Mouse (Mus musculus) heart, embryonic 12.5 days (tissue): ENCODE measurements around the gene Nap1l4. TPM values are rescaled to one million over a fixed set of nuclear protein-coding genes. Genes with fewer than 3 reads are reported as not detected.

Experiments
- ATAC-seq: fragments of 200-750 bp; cut with Nextera tagmentation; 2 replicates; pipeline ENCODE4 v1.8.0; 2017; ENCODE audit warnings: moderate TSS enrichment, moderate library complexity; ENCODE audit not compliant: insufficient number of reproducible peaks, low FRiP score
- H3K27ac ChIP-seq: fragments of 300-500 bp; sonication (generic); 2 replicates; pipeline ENCODE4 v1.5.1; 2016; ENCODE audit warnings: mild to moderate bottlenecking, moderate library complexity; ENCODE audit not compliant: poor library complexity, severe bottlenecking
- H3K27me3 ChIP-seq: fragments of 300-500 bp; sonication (generic); replicated peaks from 2 replicates; pipeline ENCODE4 v1.6.1; 2016; ENCODE audit warnings: mild to moderate bottlenecking, moderate library complexity
- H3K36me3 ChIP-seq: fragments of 300-500 bp; sonication (generic); 2 replicates; pipeline ENCODE4 v1.6.1; 2016; ENCODE audit warnings: mild to moderate bottlenecking, moderate library complexity
- H3K4me1 ChIP-seq: fragments of 300-500 bp; sonication (generic); replicated peaks from 2 replicates; pipeline ENCODE4 v1.6.1; 2016; ENCODE audit warnings: mild to moderate bottlenecking
- H3K4me2 ChIP-seq: fragments of 300-500 bp; sonication (generic); 2 replicates; pipeline ENCODE4 v1.6.1; 2016; ENCODE audit warnings: mild to moderate bottlenecking, moderate library complexity
- H3K4me3 ChIP-seq: fragments of 300-500 bp; sonication (generic); 2 replicates; pipeline ENCODE4 v1.5.1; 2016; ENCODE audit warnings: mild to moderate bottlenecking
- H3K9ac ChIP-seq: fragments of 300-500 bp; sonication (generic); 2 replicates; pipeline ENCODE4 v1.6.1; 2016; ENCODE audit warnings: mild to moderate bottlenecking, moderate library complexity
- H3K9me3 ChIP-seq: fragments of 300-500 bp; sonication (generic); replicated peaks from 2 replicates; pipeline ENCODE4 v1.6.1; 2016; ENCODE audit warnings: mild to moderate bottlenecking, moderate library complexity
- WGBS: fragments of 180-500 bp; shearing (Covaris S2); methylation state at CpG from one replicate; pipeline ENCODE4 v1.1.7; 2016; 5-methylcytosine and 5-hydroxymethylcytosine counted together
- polyA plus RNA-seq: library from polyadenylated mRNA; unstranded; fragments of >200 nt; fragmentation: Nextera tagmentation; extraction: Ambion mirVana; gene quantifications from 2 replicates; pipeline ENCODE4 v1.2.1, GENCODE M21; 2016

The Nap1l4 gene
- polyA plus RNA-seq, 1 experiment from 2014 or later = 236 TPM

DNA sequence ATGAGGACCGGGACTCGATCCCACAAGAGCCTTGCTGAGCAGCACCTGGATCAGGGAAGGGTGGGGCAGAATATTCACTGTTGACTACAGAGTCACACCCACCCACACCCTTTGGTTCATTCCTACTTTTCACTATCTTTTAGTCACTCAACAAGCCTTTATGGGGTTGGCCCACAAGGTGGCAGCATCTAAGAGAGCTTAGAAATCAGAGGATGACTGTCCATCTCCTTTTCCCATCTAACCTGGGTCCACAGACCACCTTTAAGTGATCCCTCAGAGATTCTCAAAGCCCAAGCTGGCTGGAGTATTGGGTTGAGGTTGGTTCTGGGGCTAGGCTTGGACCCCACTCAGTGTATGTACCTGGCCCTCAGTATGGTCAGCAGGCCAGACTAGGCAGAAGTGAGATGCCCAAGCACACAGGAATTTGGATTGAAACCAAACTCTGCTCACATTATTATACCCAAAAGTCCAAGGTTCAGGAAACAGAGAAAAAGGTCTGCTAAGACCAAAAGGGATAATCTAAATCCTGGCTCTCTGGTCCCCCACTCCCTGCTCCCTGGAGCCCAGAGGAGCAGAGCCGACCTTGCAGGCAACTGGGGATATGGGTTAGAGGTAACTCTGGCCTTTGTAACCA, 72.1 kb downstream of the Nap1l4 start:
- no peak overlapping the region for H3K9ac ChIP-seq
- no peaks in the 10 kb centered on the region for H3K36me3 ChIP-seq
- peaks cover 32% of the 10 kb centered on the region for H3K27me3 ChIP-seq
- H3K4me2 ChIP-seq = no peak overlapping the region
- H3K4me1 ChIP-seq = no peaks in the 10 kb centered on the region
- no peak overlapping the region for H3K4me3 ChIP-seq
- H3K27ac ChIP-seq = no peak overlapping the region
- no peak for ATAC-seq
- 83% methylated on average over 3 of the region's 3 CpGs for WGBS
- H3K9me3 ChIP-seq = no peaks in the 10 kb centered on the region

DNA sequence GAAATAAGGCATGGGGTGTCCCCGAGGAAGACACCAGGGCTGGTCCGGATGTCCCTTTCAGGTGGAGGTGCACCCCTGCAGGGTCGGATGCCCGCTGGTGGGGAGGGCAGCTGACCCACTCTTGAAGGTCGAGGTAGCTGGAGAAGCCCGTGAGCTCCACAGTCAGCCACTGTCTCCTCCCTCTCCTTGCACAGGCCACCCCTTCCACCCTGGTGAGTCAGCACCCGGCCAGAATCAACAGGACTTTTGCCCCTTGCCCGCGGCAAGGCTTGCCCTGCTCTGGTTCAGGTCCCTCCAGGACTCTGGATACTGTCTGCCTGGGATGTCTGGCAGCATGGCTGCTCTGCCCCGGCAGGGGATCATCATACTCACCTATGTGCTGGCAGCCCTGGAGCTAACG, 73.0 kb downstream of the Nap1l4 start:
- H3K4me1 ChIP-seq = no peaks in the 10 kb centered on the region

DNA sequence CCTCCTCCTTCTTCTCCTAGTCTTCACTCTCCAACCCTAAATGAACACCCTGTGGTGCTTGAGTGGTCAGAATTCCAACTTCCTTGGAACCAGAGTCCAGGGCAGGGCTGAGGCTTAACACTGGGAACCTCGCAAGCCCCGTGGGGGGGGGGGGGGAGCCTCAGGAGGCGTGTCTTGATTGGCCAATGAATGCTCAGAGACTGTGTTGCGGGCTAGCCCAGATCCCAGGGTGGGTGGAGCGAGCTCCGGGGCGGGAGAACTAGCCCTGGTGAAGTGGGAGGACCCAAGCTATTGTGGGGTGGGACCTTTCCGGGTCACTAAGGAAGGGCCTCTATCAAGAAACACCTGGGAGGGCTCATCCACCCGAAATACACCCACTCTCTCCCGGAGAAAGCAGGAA, 74.1 kb downstream of the Nap1l4 start:
- 28% methylated on average over 10 of the region's 10 CpGs for WGBS
- ATAC-seq = no peak
- H3K4me2 ChIP-seq = no peak overlapping the region

More for the DNA sequence above, 73.0 kb downstream of the Nap1l4 start:
- Histone ChIP-seq H3K27ac (no peak overlapping the region), H3K4me3 (no peak overlapping the region), H3K4me2 (no peak overlapping the region), H3K9me3 (no peaks in the 10 kb centered on the region), H3K27me3 (peaks cover 26% of the 10 kb centered on the region), H3K36me3 (no peaks in the 10 kb centered on the region), H3K9ac (no peak overlapping the region)
- WGBS = 56% methylated on average over 11 of the region's 11 CpGs
- ATAC-seq = no peak

DNA sequence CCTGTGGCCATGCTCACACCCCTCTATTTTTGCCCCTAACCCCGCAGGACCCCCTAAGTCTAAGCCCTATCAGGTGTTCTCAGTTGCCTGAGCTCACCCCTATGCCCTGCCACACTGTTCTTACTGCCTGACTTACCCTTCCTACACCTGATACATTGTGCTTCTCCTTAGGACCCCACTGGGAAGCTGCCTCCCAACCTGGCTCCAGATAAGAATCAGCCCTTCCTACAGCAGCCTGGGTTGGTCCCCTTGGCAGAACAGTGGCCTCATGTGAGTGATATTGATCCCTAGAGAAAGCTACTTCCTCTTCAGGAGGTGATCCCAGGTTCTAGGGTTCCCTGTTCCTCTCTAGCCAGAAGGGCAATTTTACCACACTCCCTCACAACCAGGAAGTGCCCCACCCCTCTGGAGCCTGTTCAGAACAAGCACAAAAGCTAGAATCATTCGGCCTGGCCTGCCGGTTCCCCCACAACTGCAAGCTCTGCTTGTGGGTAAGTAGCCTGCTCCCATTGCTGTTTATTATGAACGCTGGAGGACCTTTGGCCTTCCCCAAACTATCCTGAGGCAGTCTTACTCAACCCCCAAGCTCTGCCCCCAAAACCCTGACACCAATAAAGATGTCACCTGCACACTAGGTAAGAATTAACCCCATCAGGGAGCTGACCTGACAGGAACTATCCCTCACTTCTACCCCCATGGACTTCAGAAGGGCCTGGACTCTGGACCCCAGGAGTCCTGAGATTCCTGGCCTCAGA, 75.4 kb downstream of the Nap1l4 start, which contains the start of gene Slc22a18:
Gene Slc22a18, plus strand, starts transcription at position 390 of the 755 bp plus-strand sequence.
- Histone ChIP-seq H3K4me3 (no peak within 1 kb of the TSS), H3K4me1 (peaks cover 12% of the 10 kb centered on the region; the same call in 1 of the 2 replicates), H3K4me2 (0 out of 2 replicates have a peak within 1 kb of the TSS, but pooled peaks have one; percentile 11), H3K9ac (no peak within 1 kb of the TSS), H3K27me3 (peaks cover 10% of the 10 kb centered on the region; the same call in 1 of the 2 replicates), H3K36me3 (no peaks in the 10 kb centered on the region), H3K9me3 (no peaks in the 10 kb centered on the region), H3K27ac (no peak within 1 kb of the TSS)
- no peak for ATAC-seq
- 38% methylated on average over 4 of the region's 4 CpGs for WGBS

More for the DNA sequence above, 74.1 kb downstream of the Nap1l4 start:
- Histone ChIP-seq H3K36me3 (no peaks in the 10 kb centered on the region), H3K4me3 (no peak overlapping the region), H3K9me3 (no peaks in the 10 kb centered on the region), H3K9ac (no peak overlapping the region), H3K27me3 (peaks cover 19% of the 10 kb centered on the region), H3K4me1 (peaks cover 4% of the 10 kb centered on the region; the same call in 1 of the 2 replicates), H3K27ac (no peak overlapping the region)

DNA sequence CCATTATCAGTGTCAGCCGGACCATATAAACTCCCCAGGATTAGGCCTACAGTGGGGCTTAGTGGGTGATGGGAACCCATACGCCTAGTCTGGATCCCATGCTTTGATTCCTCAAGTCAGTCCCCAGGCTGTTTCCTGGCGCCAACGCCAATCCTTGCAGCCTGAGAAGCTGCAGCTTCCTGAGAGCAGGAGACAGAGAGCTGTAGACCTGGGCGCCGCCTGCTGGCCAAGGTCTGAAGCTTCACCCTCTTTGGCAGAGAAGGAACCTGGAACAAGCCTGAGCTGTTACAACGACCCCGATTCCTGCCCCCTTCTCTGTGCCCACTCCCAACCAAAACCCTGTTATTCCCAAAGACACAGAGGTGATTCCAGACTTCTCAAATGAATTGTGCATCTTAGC, 79.0 kb downstream of the Nap1l4 start:
- Histone ChIP-seq H3K27me3 (no peaks in the 10 kb centered on the region), H3K4me2 (no peak overlapping the region), H3K4me3 (no peak overlapping the region), H3K36me3 (no peaks in the 10 kb centered on the region), H3K4me1 (peaks cover 29% of the 10 kb centered on the region), H3K9me3 (no peaks in the 10 kb centered on the region), H3K27ac (no peak overlapping the region), H3K9ac (no peak overlapping the region)
- 12% methylated on average over 8 of the region's 8 CpGs for whole genome bisulfite sequencing
- no peak for ATAC-seq

DNA sequence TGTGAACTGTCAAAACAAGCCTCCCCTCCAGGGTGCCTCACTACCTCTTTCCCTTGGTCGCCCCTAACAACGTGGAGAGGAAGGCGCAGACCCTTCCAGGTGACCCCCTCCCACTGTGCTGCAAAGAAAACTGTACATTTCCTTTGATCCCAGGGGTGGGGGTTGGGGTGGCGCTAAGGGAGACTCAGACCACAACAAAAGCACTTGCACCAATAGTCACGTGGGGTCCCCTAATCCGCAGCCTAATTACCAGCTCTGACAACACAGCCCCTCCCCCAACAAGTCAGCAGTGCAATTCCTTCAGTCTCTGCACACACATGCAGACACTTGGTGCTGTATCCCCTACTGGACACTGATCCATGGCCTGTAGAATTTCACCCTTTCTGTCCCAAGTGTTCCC, 81.2 kb downstream of the Nap1l4 start:
- no peak for ATAC-seq
- H3K4me1 ChIP-seq = peaks cover 44% of the 10 kb centered on the region
- 24% methylated on average over 6 of the region's 6 CpGs for WGBS

DNA sequence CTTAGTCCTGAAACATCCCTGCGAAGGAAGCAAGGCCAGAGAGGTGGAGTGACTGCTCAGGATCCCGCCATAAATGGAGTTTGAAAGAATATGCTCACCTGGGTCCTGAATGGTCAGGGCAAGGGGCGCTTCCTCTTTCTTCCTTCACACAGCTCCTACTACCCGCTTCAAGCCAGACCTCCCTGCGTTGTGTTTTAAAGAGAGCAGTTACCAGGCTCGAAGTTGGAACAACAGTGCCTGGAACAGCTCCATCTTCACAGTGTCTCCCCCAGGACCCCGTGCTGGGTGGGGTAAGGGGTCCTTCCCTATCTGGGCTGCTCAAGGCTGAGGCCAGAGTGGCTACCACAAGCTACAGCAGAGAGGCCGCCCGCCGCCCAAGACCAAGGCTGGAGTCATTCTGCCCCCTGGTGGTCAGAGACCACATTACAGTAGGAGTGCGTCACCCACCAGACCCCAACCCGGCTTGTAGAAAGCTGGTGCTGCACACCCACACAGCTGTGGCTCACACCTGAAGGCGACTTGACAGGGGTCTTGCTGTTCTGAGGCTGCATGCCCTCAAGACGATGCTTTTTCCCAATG, 82.7 kb downstream of the Nap1l4 start:
- no peak overlapping the region for H3K9ac ChIP-seq
- ATAC-seq = peak; percentile 13; the same call in 1 of the 2 replicates

More for the DNA sequence above, 81.2 kb downstream of the Nap1l4 start:
- Histone ChIP-seq H3K9me3 (no peaks in the 10 kb centered on the region), H3K27me3 (no peaks in the 10 kb centered on the region), H3K27ac (no peak overlapping the region), H3K36me3 (no peaks in the 10 kb centered on the region), H3K9ac (no peak overlapping the region), H3K4me2 (no peak overlapping the region), H3K4me3 (no peak overlapping the region)

DNA sequence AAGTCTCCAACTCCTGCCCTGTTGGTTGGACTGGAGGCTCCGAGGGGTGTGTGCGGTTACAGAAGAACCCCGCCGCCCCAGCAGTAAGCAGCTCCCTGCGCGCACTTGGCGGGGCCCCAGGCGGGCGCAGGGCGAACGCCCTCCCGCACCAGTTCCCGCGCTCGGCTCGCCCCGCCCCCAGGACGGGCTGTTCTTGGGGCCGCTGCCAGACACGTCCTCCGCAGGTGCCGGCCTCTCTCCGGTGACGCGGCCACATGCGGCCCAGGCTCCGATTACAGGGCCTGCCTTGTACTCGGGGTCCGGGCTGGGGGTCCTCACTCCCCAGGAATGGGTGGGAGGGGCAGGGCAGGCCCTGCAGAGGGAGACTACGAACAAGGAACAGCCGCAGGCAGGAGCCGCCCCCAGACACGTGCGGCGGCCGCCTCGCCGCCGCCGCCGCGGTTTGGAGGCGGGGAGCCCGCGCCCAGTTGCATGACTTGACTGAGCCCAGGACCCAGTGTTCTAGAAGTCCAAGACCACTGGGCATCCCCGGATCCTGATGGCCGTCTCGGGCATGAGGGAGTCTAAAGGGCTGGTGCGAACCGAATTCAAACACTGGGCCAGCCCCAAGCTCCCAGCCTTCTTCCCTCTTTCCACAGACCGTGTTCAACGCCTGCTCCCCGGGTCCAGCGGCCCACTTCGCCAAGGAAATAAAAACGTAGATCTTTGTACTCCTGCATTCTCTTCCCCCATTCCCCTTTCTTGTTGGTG, 83.9 kb downstream of the Nap1l4 start:
- Histone ChIP-seq H3K36me3 (no peaks in the 10 kb centered on the region), H3K4me3 (peak overlapping the region; percentile 44), H3K27ac (no peak overlapping the region), H3K9ac (peak overlapping the region; percentile 64), H3K4me1 (peaks cover 51% of the 10 kb centered on the region), H3K9me3 (peaks cover 15% of the 10 kb centered on the region), H3K27me3 (no peaks in the 10 kb centered on the region), H3K4me2 (peak overlapping the region; percentile 81)
- whole genome bisulfite sequencing = 13% methylated on average over 56 of the region's 56 CpGs
- ATAC-seq = no peak

More for the DNA sequence above, 82.7 kb downstream of the Nap1l4 start:
- Histone ChIP-seq H3K4me1 (peaks cover 51% of the 10 kb centered on the region), H3K27ac (no peak overlapping the region), H3K27me3 (no peaks in the 10 kb centered on the region), H3K4me3 (no peak overlapping the region), H3K9me3 (peaks cover 3% of the 10 kb centered on the region), H3K36me3 (no peaks in the 10 kb centered on the region), H3K4me2 (no peak overlapping the region)
- 35% methylated on average over 14 of the region's 14 CpGs for WGBS

DNA sequence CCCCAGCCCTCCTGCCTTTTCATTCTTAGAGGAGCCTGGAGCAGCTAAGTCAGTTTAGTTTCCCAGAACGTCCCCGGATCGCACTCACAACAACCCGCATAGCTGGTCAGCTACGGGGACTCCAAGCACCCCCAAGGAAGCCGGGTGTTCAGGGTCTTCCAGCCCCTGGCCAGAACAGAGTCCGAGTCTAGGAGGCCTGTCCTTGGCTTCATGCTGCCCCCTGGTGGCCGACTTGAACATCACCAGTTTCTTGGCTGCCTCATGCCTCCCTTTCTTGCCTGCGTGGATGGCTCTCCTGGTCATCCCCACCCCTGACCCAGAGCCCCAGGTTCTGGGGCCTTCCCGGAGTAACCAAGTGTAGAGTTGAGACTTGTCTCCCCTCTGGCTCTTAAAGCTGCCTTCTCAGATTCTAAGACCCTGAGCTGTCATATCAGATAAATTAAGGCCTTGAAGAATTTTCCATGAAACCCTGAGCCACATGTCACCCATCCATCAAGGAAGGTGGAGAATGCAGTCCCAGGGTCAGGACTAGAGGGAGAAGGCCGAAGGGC, 85.0 kb downstream of the Nap1l4 start:
- Histone ChIP-seq H3K4me1 (peaks cover 45% of the 10 kb centered on the region), H3K4me3 (no peak overlapping the region), H3K9me3 (peaks cover 26% of the 10 kb centered on the region), H3K36me3 (no peaks in the 10 kb centered on the region), H3K4me2 (peak overlapping the region; percentile 81), H3K9ac (0 out of 2 replicates have a peak overlapping the region, but pooled peaks have one; percentile 4), H3K27me3 (no peaks in the 10 kb centered on the region), H3K27ac (no peak overlapping the region)
- 0 out of 2 replicates have a peak, but pooled peaks have one; percentile 0 for ATAC-seq
- 25% methylated on average over 11 of the region's 11 CpGs for WGBS
